11 mouse cellular contexts compared by ENCODE assay signal in the genomic region with DNA sequence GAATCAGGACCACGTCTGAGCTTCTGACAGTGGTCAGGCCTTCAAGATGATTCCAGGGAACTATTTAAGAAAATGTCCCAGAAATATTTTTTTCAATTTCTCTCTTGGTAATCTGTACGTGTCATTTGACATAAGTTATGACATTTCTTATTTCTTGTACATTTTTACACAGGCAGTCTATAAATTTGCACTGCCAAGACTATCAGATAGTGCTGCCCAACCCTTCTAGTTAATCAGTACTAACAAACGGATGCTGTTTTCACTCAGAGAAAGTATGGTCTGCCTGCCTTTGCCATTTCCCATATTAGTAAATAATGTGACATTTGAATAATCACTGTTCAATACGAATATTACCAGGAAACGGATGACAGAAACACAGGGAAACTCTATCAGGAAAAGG. TPM values are rescaled to one million over a fixed set of nuclear protein-coding genes. Genes with fewer than 3 reads are reported as not detected.
DNase-seq lines count a peak whose midpoint lies in the region; ATAC-seq and TF ChIP-seq lines count a peak whose summit lies in the region.
"Had no signal": no experiment of that assay in that cellular context is flagged by ENCODE, and none has a peak within 500 bp of the region (broad histone marks: within the 10 kb centered on the region; RNA-seq: fewer than 3 reads in every experiment).

No protein-coding gene starts in this region.

- peak overlapping the region; percentile 56 for H3K9ac ChIP-seq in heart, embryonic 14.5 days (ENCODE audit: low read length)
- H3K9ac ChIP-seq in MEL (ENCODE audit: control insufficient read depth, low read depth, low read length, poor library complexity, severe bottlenecking): peak overlapping the region; percentile 46
- H3K9ac ChIP-seq in forebrain, embryonic 14.5 days (ENCODE audit: low read length): no peak overlapping the region

- no peak for TF ChIP-seq RAD21 in MEL (IDR thresholded peaks at IDR 0.05; ENCODE audit: low read depth, low read length)

- no peaks in the 10 kb centered on the region for H3K27me3 ChIP-seq in heart, embryonic 14.5 days (ENCODE audit: control insufficient read depth, insufficient read depth, low read length)
- H3K27me3 ChIP-seq in MEL (ENCODE audit: control insufficient read depth in 1 of 2, insufficient read depth in 2 of 2, low read length in 2 of 2): no peaks in the 10 kb centered on the region
- no peaks in the 10 kb centered on the region for H3K27me3 ChIP-seq in forebrain, embryonic 14.5 days (replicated peaks; ENCODE audit: control insufficient read depth, insufficient read depth, low read length)
- H3K27me3 ChIP-seq in midbrain, embryonic 10.5 days (ENCODE audit: low read depth, poor library complexity, severe bottlenecking): no peaks in the 10 kb centered on the region

- H3K36me3 ChIP-seq in heart, embryonic 14.5 days (ENCODE audit: control insufficient read depth, insufficient read depth, low read length): no peaks in the 10 kb centered on the region
- H3K36me3 ChIP-seq in MEL (ENCODE audit: control insufficient read depth in 1 of 2, insufficient read depth in 2 of 2, low read length in 2 of 2): peaks cover 0 to 56% of the 10 kb centered on the region in 2 experiments; a peak in 3 of 4 replicates
- H3K36me3 ChIP-seq in forebrain, embryonic 14.5 days (ENCODE audit: control insufficient read depth, insufficient read depth, low read length): no peaks in the 10 kb centered on the region
- no peaks in the 10 kb centered on the region for H3K36me3 ChIP-seq in midbrain, embryonic 10.5 days

- ATAC-seq in heart, embryonic 14.5 days (ENCODE audit: insufficient number of reproducible peaks, insufficient read depth, low FRiP score, low read depth): no peak
- no peak for ATAC-seq in forebrain, embryonic 14.5 days

- DNase-seq in heart, adult 18-20 months: no peak
- peak; percentile 63 for DNase-seq in MEL (ENCODE audit: low read depth, low spot score)
- DNase-seq in forebrain, embryonic 14.5 days (ENCODE audit: low spot score): no peak
- no peak for DNase-seq in midbrain, embryonic 10.5 days (ENCODE audit: low spot score)
- no peak for DNase-seq in spleen, postnatal 14 days (ENCODE audit: low spot score in 2 of 2)
- no peak for DNase-seq in thymus, adult 18-20 months
- DNase-seq in left cerebral cortex, adult 11 months (ENCODE audit: low spot score): no peak
- DNase-seq: cerebellum, postnatal 36 days; kidney, postnatal 25 days; lung, postnatal 4 days had no signal

- no peak overlapping the region for H3K27ac ChIP-seq in heart, embryonic 14.5 days (replicated peaks in 1 of 2; ENCODE audit: control insufficient read depth in 1 of 2, insufficient read depth in 1 of 2, low read depth in 2 of 2, low read length in 2 of 2)
- H3K27ac ChIP-seq in MEL (ENCODE audit: control insufficient read depth, low read depth, low read length): peak overlapping the region; percentile 60
- no peak overlapping the region for H3K27ac ChIP-seq in forebrain, embryonic 14.5 days (ENCODE audit: low read depth, low read length)
- peak overlapping the region; percentile 95; the same call in 1 of the 2 replicates for H3K27ac ChIP-seq in midbrain, embryonic 10.5 days (replicated peaks)

- peak; percentile 52 to 78; a peak in 2 of 4 replicates for TF ChIP-seq EP300 in MEL (IDR thresholded peaks at IDR 0.05; ENCODE audit: low read depth in 1 of 2, low read length in 2 of 2)

- TF ChIP-seq POLR2A in MEL (IDR thresholded peaks at IDR 0.05; ENCODE audit: control insufficient read depth in 1 of 2, insufficient read depth in 1 of 2, low read depth in 1 of 2, low read length in 2 of 2, poor library complexity in 1 of 2): no peak

- H3K4me3 ChIP-seq in heart, embryonic 14.5 days (ENCODE audit: control insufficient read depth in 1 of 2, insufficient read depth in 1 of 2, low read depth in 1 of 2, low read length in 2 of 2): peak overlapping the region in 1 of 2 experiments; percentile 19; a peak in 1 of 4 replicates
- H3K4me3 ChIP-seq in MEL (ENCODE audit: control insufficient read depth in 1 of 2, insufficient read depth in 1 of 2, low read depth in 2 of 2, low read length in 2 of 2): peak overlapping the region; percentile 27 to 84; a peak in 3 of 4 replicates
- 0 out of 2 replicates have a peak overlapping the region, but pooled peaks have one; percentile 1 for H3K4me3 ChIP-seq in forebrain, embryonic 14.5 days (ENCODE audit: low read depth, low read length)
- peak overlapping the region; percentile 56 for H3K4me3 ChIP-seq in midbrain, embryonic 10.5 days

- H3K79me2 ChIP-seq in MEL (ENCODE audit: control insufficient read depth, insufficient read depth, low read length, poor library complexity): peaks cover 46% of the 10 kb centered on the region

- peak overlapping the region; percentile 53 for H3K4me2 ChIP-seq in heart, embryonic 14.5 days (ENCODE audit: low read length)
- peak overlapping the region; percentile 41 for H3K4me2 ChIP-seq in forebrain, embryonic 14.5 days (ENCODE audit: low read length)

- H3K4me1 ChIP-seq in heart, embryonic 14.5 days (ENCODE audit: control insufficient read depth in 2 of 2, insufficient read depth in 2 of 2, low read length in 2 of 2): peaks cover 3 to 32% of the 10 kb centered on the region in 2 experiments
- H3K4me1 ChIP-seq in MEL (ENCODE audit: control insufficient read depth in 1 of 2, insufficient read depth in 2 of 2, low read length in 2 of 2): peaks cover 30 to 33% of the 10 kb centered on the region in 2 experiments
- H3K4me1 ChIP-seq in forebrain, embryonic 14.5 days (ENCODE audit: control insufficient read depth, insufficient read depth, low read length): peaks cover 14% of the 10 kb centered on the region
- peaks cover 49% of the 10 kb centered on the region for H3K4me1 ChIP-seq in midbrain, embryonic 10.5 days

- H3K9me3 ChIP-seq in heart, embryonic 14.5 days (ENCODE audit: control insufficient read depth, low read length): no peaks in the 10 kb centered on the region
- no peaks in the 10 kb centered on the region for H3K9me3 ChIP-seq in MEL (replicated peaks; ENCODE audit: insufficient read depth, low read length)
- no peaks in the 10 kb centered on the region for H3K9me3 ChIP-seq in forebrain, embryonic 14.5 days (replicated peaks; ENCODE audit: control insufficient read depth, low read length)
- H3K9me3 ChIP-seq in midbrain, embryonic 10.5 days (replicated peaks): no peaks in the 10 kb centered on the region

- no peak for TF ChIP-seq CTCF in MEL (IDR thresholded peaks at IDR 0.05 in 2 of 3, conservative IDR thresholded peaks at IDR 0.05 in 1 of 3; ENCODE audit: control insufficient read depth in 1 of 3, insufficient read depth in 1 of 3, low read depth in 2 of 3, low read length in 3 of 3, poor library complexity in 1 of 3, severe bottlenecking in 1 of 3)

- 52% methylated on average over 5 of the region's 5 CpGs for WGBS in heart, embryonic 14.5 days
- WGBS in forebrain, embryonic 14.5 days: 32% methylated on average over 5 of the region's 5 CpGs
- 59% methylated on average over 5 of the region's 5 CpGs for WGBS in midbrain, embryonic 10.5 days

TF ChIP-seq in MEL, 35 proteins besides CTCF, POLR2A, EP300 and RAD21 (continues in another document):
- TF ChIP-seq ZC3H11A (IDR thresholded peaks at IDR 0.05; ENCODE audit: low read depth, low read length) (no peak), USF1 (IDR thresholded peaks at IDR 0.05; ENCODE audit: low read depth, low read length) (no peak), JUND (IDR thresholded peaks at IDR 0.05; ENCODE audit: low read depth, low read length) (no peak), MEF2A (IDR thresholded peaks at IDR 0.05; ENCODE audit: extremely low read depth, insufficient replicate concordance, low read depth, low read length, poor library complexity, severe bottlenecking) (no peak), BHLHE40 (IDR thresholded peaks at IDR 0.05; ENCODE audit: borderline replicate concordance, low read depth, low read length) (no peak), TCF12 (IDR thresholded peaks at IDR 0.05; ENCODE audit: low read depth, low read length) (peak; percentile 51; the same call in 1 of the 2 replicates), ELF1 (IDR thresholded peaks at IDR 0.05; ENCODE audit: low read depth, low read length) (no peak), UBTF (IDR thresholded peaks at IDR 0.05; ENCODE audit: borderline replicate concordance, insufficient read depth, low read depth, low read length) (no peak), NELFE (IDR thresholded peaks at IDR 0.05; ENCODE audit: low read depth, low read length) (no peak; the same call in 1 of the 2 replicates), MAZ (IDR thresholded peaks at IDR 0.05; ENCODE audit: low read depth, low read length) (no peak), HCFC1 (IDR thresholded peaks at IDR 0.05; ENCODE audit: low read depth, low read length) (0 out of 2 replicates have a peak, but pooled peaks have one; percentile 36), ZMIZ1 (IDR thresholded peaks at IDR 0.05; ENCODE audit: low read depth, low read length) (no peak), GATA1 (IDR thresholded peaks at IDR 0.05; ENCODE audit: low read depth, low read length) (peak; percentile 63), RCOR1 (IDR thresholded peaks at IDR 0.05; ENCODE audit: low read depth, low read length) (peak; percentile 66), POLR2AphosphoS2 (IDR thresholded peaks at IDR 0.05; ENCODE audit: low read length) (0 out of 2 replicates have a peak, but pooled peaks have one; percentile 10), SIN3A (IDR thresholded peaks at IDR 0.05; ENCODE audit: low read length) (peak; percentile 88), NRF1 (IDR thresholded peaks at IDR 0.05; ENCODE audit: insufficient read depth, low read depth, low read length, poor library complexity, severe bottlenecking) (no peak), MYB (IDR thresholded peaks at IDR 0.05; ENCODE audit: low read depth, low read length) (no peak)

RNA-seq across cellular contexts. Expression of gene Clcn3, which starts 30.3 kb away (rescaled TPM):
- 22.1 and 25.5 TPM in 2 replicates for polyA plus RNA-seq in heart, embryonic 14.5 days (2014; fragmentation: Nextera tagmentation; extraction: Ambion mirVana)
- 10 to 100 TPM; 31.6 to 32.0 TPM for total RNA-seq in heart, adult 18-20 months (2021)
- total RNA-seq in MEL (2012; rRNA removed): 28.8 and 34.6 TPM in 2 replicates
- polyA plus RNA-seq in MEL (2012; ENCODE audit: insufficient read depth in 1 of 2, insufficient read length in 2 of 2, low read depth in 1 of 2, low replicate concordance in 2 of 2, missing spikeins in 1 of 2): 10 to 100 TPM; 33.0 to 65.6 TPM
- 55.1 and 59.9 TPM in 2 replicates for polyA plus RNA-seq in forebrain, embryonic 14.5 days (2014; fragmentation: Nextera tagmentation; extraction: Ambion mirVana)
- polyA plus RNA-seq in midbrain, embryonic 10.5 days (2016; fragmentation: Nextera tagmentation; extraction: Ambion mirVana): 29.1 and 32.6 TPM in 2 replicates

RNA-seq across cellular contexts. Expression of gene Nek1, which starts 40.2 kb away (rescaled TPM):
- 12.6 and 14.4 TPM in 2 replicates for polyA plus RNA-seq in heart, embryonic 14.5 days (2014; fragmentation: Nextera tagmentation; extraction: Ambion mirVana)
- total RNA-seq in heart, adult 18-20 months (2021): 1 to 10 TPM; 9.5 to 9.6 TPM
- 8.9 and 11.5 TPM in 2 replicates for total RNA-seq in MEL (2012; rRNA removed)
- polyA plus RNA-seq in MEL (2012; ENCODE audit: insufficient read depth in 1 of 2, insufficient read length in 2 of 2, low read depth in 1 of 2, low replicate concordance in 2 of 2, missing spikeins in 1 of 2): 10 to 100 TPM; 15.6 to 35.3 TPM
- 19.9 and 25.2 TPM in 2 replicates for polyA plus RNA-seq in forebrain, embryonic 14.5 days (2014; fragmentation: Nextera tagmentation; extraction: Ambion mirVana)
- 20.7 and 22.7 TPM in 2 replicates for polyA plus RNA-seq in midbrain, embryonic 10.5 days (2016; fragmentation: Nextera tagmentation; extraction: Ambion mirVana)

Comparison
In these comparisons a context has a peak if more than half of its experiments do, and no peak if none do; other contexts are left out.
1. H3K27ac ChIP-seq: peak in MEL (single experiment) and midbrain, embryonic 10.5 days (single experiment); none in heart, embryonic 14.5 days (0 of 2) and forebrain, embryonic 14.5 days (single experiment).